Mouse (Mus musculus) embryo, embryonic 10.5 days (tissue): Measurements from ENCODE around the gene Fhad1.
"Not testable (repeated sequence)": the region's sequence is repeated elsewhere in the genome, so short reads cannot be mapped to it uniquely, and the experiment has no call there.

Experiments used
- DNase-seq: peaks from one replicate; pipeline ENCODE4 v3.0.0-alpha.2; 2015; ENCODE audit warnings: low spot score

Fhad1 gene

GRCm38 (mm10) chr4:142039662-142040353, 24.9 kb upstream of the Fhad1 start:
- no peak for DNase-seq

- peak; percentile 41 for DNase-seq
Observed at GRCm38 (mm10) chr4:142037897-142038296, 23.0 kb upstream of the Fhad1 start.

GRCm38 (mm10) chr4:142028533-142028932, 13.7 kb upstream of the Fhad1 start:
- DNase-seq: no peak

- DNase-seq: no peak
Observed at GRCm38 (mm10) chr4:142026965-142027364, 12.1 kb upstream of the Fhad1 start.

GRCm38 (mm10) chr4:142024536-142024935, 9.7 kb upstream of the Fhad1 start:
- no peak for DNase-seq

GRCm38 (mm10) chr4:142023166-142023565, 8.3 kb upstream of the Fhad1 start:
- DNase-seq: no peak

- no peak for DNase-seq
Observed at GRCm38 (mm10) chr4:142017686-142018085, 2.8 kb upstream of the Fhad1 start.

- DNase-seq: no peak
Observed at GRCm38 (mm10) chr4:142011236-142011635, 3.6 kb downstream of the Fhad1 start.

GRCm38 (mm10) chr4:142010441-142010840, 4.4 kb downstream of the Fhad1 start:
- no peak for DNase-seq

GRCm38 (mm10) chr4:142008206-142008605, 6.7 kb downstream of the Fhad1 start:
- no peak for DNase-seq

GRCm38 (mm10) chr4:142000581-142000980, 14.3 kb downstream of the Fhad1 start:
- no peak for DNase-seq

- DNase-seq: no peak
Observed at GRCm38 (mm10) chr4:141999494-142000074, 15.3 kb downstream of the Fhad1 start.

- peak; percentile 65 for DNase-seq
Observed at GRCm38 (mm10) chr4:141998282-141998821, 16.5 kb downstream of the Fhad1 start.

- no peak for DNase-seq
Observed at GRCm38 (mm10) chr4:141996880-141997279, 18.0 kb downstream of the Fhad1 start.

GRCm38 (mm10) chr4:141996086-141996485, 18.8 kb downstream of the Fhad1 start:
- no peak for DNase-seq

- not testable (repeated sequence) for DNase-seq
Observed at GRCm38 (mm10) chr4:141994062-141994471, 20.8 kb downstream of the Fhad1 start.

- DNase-seq: no peak
Observed at GRCm38 (mm10) chr4:141993347-141994061, 21.4 kb downstream of the Fhad1 start.

- no peak for DNase-seq
Observed at GRCm38 (mm10) chr4:141992530-141993204, 22.2 kb downstream of the Fhad1 start.

GRCm38 (mm10) chr4:141988178-141988577, 26.7 kb downstream of the Fhad1 start:
- DNase-seq: no peak

- DNase-seq: no peak
Observed at GRCm38 (mm10) chr4:141983689-141984088, 31.2 kb downstream of the Fhad1 start.

GRCm38 (mm10) chr4:141981475-141981874, 33.4 kb downstream of the Fhad1 start:
- no peak for DNase-seq

GRCm38 (mm10) chr4:141978582-141978981, 36.3 kb downstream of the Fhad1 start:
- no peak for DNase-seq
